Mouse (Mus musculus): ENCODE measurements around the gene Lamb1. TPM values are rescaled to one million over a fixed set of nuclear protein-coding genes. Genes with fewer than 3 reads are reported as not detected.

Lamb1 gene
- total and polyA plus RNA-seq, 3 experiments = under 0.01 TPM; not detected in 2

DNA sequence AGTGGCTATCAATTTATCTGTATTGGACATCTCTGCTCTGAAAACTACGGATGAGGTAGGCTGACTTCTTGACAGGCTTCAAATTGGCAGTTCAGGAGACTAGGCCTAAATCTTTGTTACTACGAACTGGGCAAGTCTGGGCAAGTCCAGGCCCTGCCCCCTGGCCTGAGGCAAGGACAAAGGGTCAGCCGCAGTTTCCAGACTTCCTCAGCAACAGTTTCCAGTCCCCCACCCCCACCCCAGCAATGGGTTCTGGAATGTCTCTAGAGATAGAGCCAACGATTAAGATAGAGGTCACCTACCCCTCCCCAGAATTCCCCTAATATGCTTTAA, 110.2 kb downstream of the Lamb1 start:
- H3K9me3 ChIP-seq (replicated peaks; ENCODE audit: low read length) = no peaks in the 10 kb centered on the region
- H3K4me1 ChIP-seq (ENCODE audit: control insufficient read depth in 1 of 2, insufficient read depth in 2 of 2) = peaks cover 3 to 10% of the 10 kb centered on the region in 2 experiments; a peak in 2 of 4 replicates
- no peak for TF ChIP-seq POLR2A (IDR thresholded peaks at IDR 0.05; ENCODE audit: low read depth, low read length)
- no peak for TF ChIP-seq BHLHE40 (IDR thresholded peaks at IDR 0.05; ENCODE audit: low read depth, low read length)
- no peak for TF ChIP-seq ETS1 (conservative IDR thresholded peaks at IDR 0.05; ENCODE audit: low read depth, low read length)
- TF ChIP-seq JUND (conservative IDR thresholded peaks at IDR 0.05; ENCODE audit: low read depth, low read length) = no peak
- TF ChIP-seq ZMIZ1 (IDR thresholded peaks at IDR 0.05; ENCODE audit: low read depth, low read length) = no peak
- TF ChIP-seq CTCF (conservative IDR thresholded peaks at IDR 0.05 in 1 of 2, IDR thresholded peaks at IDR 0.05 in 1 of 2; ENCODE audit: low read depth in 2 of 2, low read length in 2 of 2) = no peak
- no peak for TF ChIP-seq ZNF384 (IDR thresholded peaks at IDR 0.05; ENCODE audit: low read depth, low read length)
- TF ChIP-seq ELF1 (IDR thresholded peaks at IDR 0.05; ENCODE audit: low read depth, low read length) = no peak
- H3K27ac ChIP-seq (ENCODE audit: insufficient read depth, low read depth) = no peak overlapping the region
- H3K9ac ChIP-seq (ENCODE audit: insufficient read depth, low read depth) = no peak overlapping the region
- no peak overlapping the region for H3K4me3 ChIP-seq (replicated peaks in 1 of 3; ENCODE audit: low read depth in 2 of 3, low read length in 2 of 3, poor library complexity in 1 of 3)
- dilution Hi-C loops (cut with MboI; ENCODE audit: extremely low pct_ligation_motif_present, extremely low pct_unique_long_range_greater_than_20kb, low sequenced_read_pairs) = no loop called here
- no peaks in the 10 kb centered on the region for H3K36me3 ChIP-seq (replicated peaks in 1 of 2; ENCODE audit: control insufficient read depth in 1 of 2, insufficient read depth in 1 of 2, low read length in 1 of 2)
- no peak overlapping the region for H3K4me2 ChIP-seq (ENCODE audit: insufficient read depth, low read depth, poor library complexity, severe bottlenecking)
- no peak for DNase-seq (ENCODE audit: extremely low read depth)
- H3K79me2 ChIP-seq (replicated peaks; ENCODE audit: control insufficient read depth, extremely low read depth, insufficient read depth, poor library complexity, severe bottlenecking) = no peaks in the 10 kb centered on the region
- H3K27me3 ChIP-seq (replicated peaks) = no peaks in the 10 kb centered on the region
- in situ Hi-C loops (cut with MboI; ENCODE audit: low pct_ligation_motif_present, low pct_unique_long_range_greater_than_20kb, low sequenced_read_pairs) = no loop called here

DNA sequence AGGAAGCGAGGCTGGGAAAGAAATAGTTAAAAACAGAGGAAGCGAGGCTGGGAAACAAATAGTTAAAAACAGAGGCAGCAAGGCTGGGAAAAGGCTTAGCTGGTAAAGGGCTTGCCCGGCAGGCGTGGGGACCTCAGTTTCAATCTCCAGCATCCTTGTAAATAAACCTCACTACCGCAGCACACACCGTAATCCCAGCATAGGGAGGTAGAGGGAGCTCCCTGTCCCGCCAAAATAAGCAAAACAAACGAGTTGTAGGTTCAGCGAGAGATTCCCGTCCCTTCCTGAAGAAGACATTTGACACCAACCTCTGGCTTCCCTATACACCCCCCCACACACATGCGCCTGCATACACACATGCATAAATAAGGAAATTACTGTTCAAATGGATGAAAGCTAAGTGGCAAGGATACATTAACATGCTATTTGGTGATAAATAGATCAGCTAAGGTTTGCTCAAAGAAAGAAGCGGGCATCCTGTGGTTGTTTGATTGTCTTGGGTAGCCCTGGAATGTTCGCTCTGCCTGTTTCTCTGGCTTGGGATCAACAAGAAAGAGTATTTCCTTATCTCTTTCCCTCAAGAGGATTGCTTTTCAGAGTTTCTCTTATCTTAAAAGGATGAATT, 111.4 kb downstream of the Lamb1 start:
- no peaks in the 10 kb centered on the region for H3K36me3 ChIP-seq (replicated peaks in 1 of 2; ENCODE audit: control insufficient read depth in 1 of 2, insufficient read depth in 1 of 2, low read length in 1 of 2)
- H3K4me3 ChIP-seq (replicated peaks in 1 of 3; ENCODE audit: low read depth in 2 of 3, low read length in 2 of 3, poor library complexity in 1 of 3) = no peak overlapping the region
- peaks cover 3 to 10% of the 10 kb centered on the region in 2 experiments; a peak in 2 of 4 replicates for H3K4me1 ChIP-seq (ENCODE audit: control insufficient read depth in 1 of 2, insufficient read depth in 2 of 2)
- no peak overlapping the region for H3K9ac ChIP-seq (ENCODE audit: insufficient read depth, low read depth)
- no peak for DNase-seq (ENCODE audit: extremely low read depth)
- no peaks in the 10 kb centered on the region for H3K9me3 ChIP-seq (replicated peaks; ENCODE audit: low read length)
- no peak overlapping the region for H3K4me2 ChIP-seq (ENCODE audit: insufficient read depth, low read depth, poor library complexity, severe bottlenecking)
- H3K27me3 ChIP-seq (replicated peaks) = no peaks in the 10 kb centered on the region
- dilution Hi-C loops (cut with MboI; ENCODE audit: extremely low pct_ligation_motif_present, extremely low pct_unique_long_range_greater_than_20kb, low sequenced_read_pairs) (no loop called here), in situ Hi-C loops (cut with MboI; ENCODE audit: low pct_ligation_motif_present, low pct_unique_long_range_greater_than_20kb, low sequenced_read_pairs) (no loop called here)
- no peak overlapping the region for H3K27ac ChIP-seq (ENCODE audit: insufficient read depth, low read depth)
- TF ChIP-seq CTCF (conservative IDR thresholded peaks at IDR 0.05 in 1 of 2, IDR thresholded peaks at IDR 0.05 in 1 of 2; ENCODE audit: low read depth in 2 of 2, low read length in 2 of 2) (peak in 1 of 2 experiments; percentile 18; a peak in 1 of 4 replicates), PAX5 (IDR thresholded peaks at IDR 0.05; ENCODE audit: low read length) (no peak), USF2 (conservative IDR thresholded peaks at IDR 0.05; ENCODE audit: low read depth, low read length) (no peak), USF1 (IDR thresholded peaks at IDR 0.05; ENCODE audit: low read depth, low read length) (no peak)
- H3K79me2 ChIP-seq (replicated peaks; ENCODE audit: control insufficient read depth, extremely low read depth, insufficient read depth, poor library complexity, severe bottlenecking) = no peaks in the 10 kb centered on the region

DNA sequence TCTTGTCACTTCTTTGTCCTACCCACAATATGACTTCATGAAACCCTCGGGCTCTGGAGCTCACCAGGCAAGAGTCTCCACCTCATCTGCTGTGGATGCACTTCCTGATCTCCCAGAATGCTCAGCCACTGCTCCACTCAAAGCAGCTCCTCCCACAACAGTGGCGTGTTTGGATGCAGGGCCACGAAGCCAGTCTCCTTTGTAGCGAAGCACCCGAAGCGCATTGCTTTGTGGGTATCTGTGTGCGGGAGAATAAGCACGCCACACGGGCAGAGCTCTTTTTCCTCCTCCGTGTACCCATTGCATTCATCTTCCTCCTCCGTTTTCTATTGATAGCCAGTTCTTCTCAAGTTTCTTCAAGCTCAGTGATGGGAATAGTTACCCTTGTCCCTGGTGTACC, 112.2 kb downstream of the Lamb1 start:
- Histone ChIP-seq H3K4me1 (ENCODE audit: control insufficient read depth in 1 of 2, insufficient read depth in 2 of 2) (peaks cover 3 to 10% of the 10 kb centered on the region in 2 experiments; a peak in 2 of 4 replicates), H3K9ac (ENCODE audit: insufficient read depth, low read depth) (no peak overlapping the region), H3K4me2 (ENCODE audit: insufficient read depth, low read depth, poor library complexity, severe bottlenecking) (no peak overlapping the region), H3K9me3 (replicated peaks; ENCODE audit: low read length) (no peaks in the 10 kb centered on the region), H3K79me2 (replicated peaks; ENCODE audit: control insufficient read depth, extremely low read depth, insufficient read depth, poor library complexity, severe bottlenecking) (no peaks in the 10 kb centered on the region), H3K27ac (ENCODE audit: insufficient read depth, low read depth) (no peak overlapping the region), H3K27me3 (replicated peaks) (no peaks in the 10 kb centered on the region), H3K36me3 (replicated peaks in 1 of 2; ENCODE audit: control insufficient read depth in 1 of 2, insufficient read depth in 1 of 2, low read length in 1 of 2) (no peaks in the 10 kb centered on the region), H3K4me3 (replicated peaks in 1 of 3; ENCODE audit: low read depth in 2 of 3, low read length in 2 of 3, poor library complexity in 1 of 3) (no peak overlapping the region)
- in situ Hi-C loops (cut with MboI; ENCODE audit: low pct_ligation_motif_present, low pct_unique_long_range_greater_than_20kb, low sequenced_read_pairs) (no loop called here), dilution Hi-C loops (cut with MboI; ENCODE audit: extremely low pct_ligation_motif_present, extremely low pct_unique_long_range_greater_than_20kb, low sequenced_read_pairs) (no loop called here)
- no peak for TF ChIP-seq RAD21 (IDR thresholded peaks at IDR 0.05; ENCODE audit: low read depth, low read length)
- TF ChIP-seq ETS1 (conservative IDR thresholded peaks at IDR 0.05; ENCODE audit: low read depth, low read length) = no peak
- TF ChIP-seq MAFK (IDR thresholded peaks at IDR 0.05; ENCODE audit: insufficient replicate concordance, low read length) = no peak
- no peak for TF ChIP-seq CTCF (conservative IDR thresholded peaks at IDR 0.05 in 1 of 2, IDR thresholded peaks at IDR 0.05 in 1 of 2; ENCODE audit: low read depth in 2 of 2, low read length in 2 of 2)
- TF ChIP-seq JUN (IDR thresholded peaks at IDR 0.05; ENCODE audit: insufficient read depth, low read depth, low read length) = no peak
- DNase-seq (ENCODE audit: extremely low read depth) = no peak

Other genes starting within 250 kb of the Lamb1 start
- gene Fam110c, start 191.4 kb upstream of the Lamb1 start, total RNA-seq (2012; rRNA removed) = not detected in 2 replicates
- not detected in 2 replicates for gene Fam110c, start 191.4 kb upstream of the Lamb1 start, total RNA-seq (2014; rRNA removed)
- gene Fam110c, start 191.4 kb upstream of the Lamb1 start, polyA plus RNA-seq (2012; ENCODE audit: insufficient read length, low read depth) = 0.10 TPM in 1 of 2 replicates, not detected in the other
- gene Gm6993, start 24.5 kb upstream of the Lamb1 start, total RNA-seq (2012; rRNA removed) = not detected in 2 replicates
- gene Gm6993, start 24.5 kb upstream of the Lamb1 start, total RNA-seq (2014; rRNA removed) = not detected in 2 replicates
- gene Gm6993, start 24.5 kb upstream of the Lamb1 start, polyA plus RNA-seq (2012; ENCODE audit: insufficient read length, low read depth) = not detected in 2 replicates
- 61.2 and 63.3 TPM in 2 replicates for gene Dld, start 86.2 kb downstream of the Lamb1 start, total RNA-seq (2012; rRNA removed)
- gene Dld, start 86.2 kb downstream of the Lamb1 start, total RNA-seq (2014; rRNA removed) = 79.8 and 83.5 TPM in 2 replicates
- 109 and 142 TPM in 2 replicates for gene Dld, start 86.2 kb downstream of the Lamb1 start, polyA plus RNA-seq (2012; ENCODE audit: insufficient read length, low read depth)
- not detected in 2 replicates for gene Slc26a3, start 125.6 kb downstream of the Lamb1 start, total RNA-seq (2012; rRNA removed)
- gene Slc26a3, start 125.6 kb downstream of the Lamb1 start, total RNA-seq (2014; rRNA removed) = not detected in 2 replicates
- not detected in 2 replicates for gene Slc26a3, start 125.6 kb downstream of the Lamb1 start, polyA plus RNA-seq (2012; ENCODE audit: insufficient read length, low read depth)
- 4.5 TPM in 2 replicates for gene Cbll1, start 234.4 kb downstream of the Lamb1 start, total RNA-seq (2012; rRNA removed)
- gene Cbll1, start 234.4 kb downstream of the Lamb1 start, total RNA-seq (2014; rRNA removed) = 4.6 and 5.2 TPM in 2 replicates
- gene Cbll1, start 234.4 kb downstream of the Lamb1 start, polyA plus RNA-seq (2012; ENCODE audit: insufficient read length, low read depth) = 16.4 and 18.8 TPM in 2 replicates